Mouse (Mus musculus) heart, embryonic 16.5 days (tissue): ENCODE data around the gene Slc9c1. TPM values are rescaled to one million over a fixed set of nuclear protein-coding genes. Genes with fewer than 3 reads are reported as not detected.

ENCODE experiments used
- ATAC-seq: fragments of 200-750 bp; cut with Nextera tagmentation; replicated peaks from 2 replicates; pipeline ENCODE4 v1.8.0; 2017; ENCODE audit warnings: moderate number of reproducible peaks; ENCODE audit not compliant: insufficient read depth, low FRiP score; ENCODE audit errors: extremely low read depth
- H3K27ac ChIP-seq: fragments of 300-500 bp; sonication (generic); 2 replicates; pipeline ENCODE4 v1.5.1; 2014; ENCODE audit warnings: mild to moderate bottlenecking, low read length, control low read depth, moderate library complexity
- H3K27me3 ChIP-seq: fragments of 300-500 bp; sonication (generic); 2 replicates; pipeline ENCODE4 v1.6.1; 2014; ENCODE audit warnings: low read length, mixed read lengths; ENCODE audit not compliant: control insufficient read depth, insufficient read depth
- H3K36me3 ChIP-seq: fragments of 300-500 bp; sonication (generic); 2 replicates; pipeline ENCODE4 v1.6.1; 2014; ENCODE audit not compliant: control insufficient read depth, insufficient read depth
- H3K4me1 ChIP-seq: fragments of 300-500 bp; sonication (generic); 2 replicates; pipeline ENCODE4 v1.6.1; 2014; ENCODE audit warnings: low read length, mixed read lengths; ENCODE audit not compliant: control insufficient read depth, insufficient read depth
- H3K4me2 ChIP-seq: fragments of 300-500 bp; sonication (generic); 2 replicates; pipeline ENCODE4 v1.6.1; 2014; ENCODE audit warnings: low read depth, mild to moderate bottlenecking, control low read depth, low read length
- H3K4me3 ChIP-seq: fragments of 300-500 bp; sonication (generic); 2 replicates; pipeline ENCODE4 v1.5.1; 2014; ENCODE audit warnings: mild to moderate bottlenecking, control low read depth, low read length
- H3K9ac ChIP-seq: fragments of 300-500 bp; sonication (generic); 2 replicates; pipeline ENCODE4 v1.6.1; 2014; ENCODE audit warnings: low read length, control low read depth
- H3K9me3 ChIP-seq: fragments of 300-500 bp; sonication (generic); replicated peaks from 2 replicates; pipeline ENCODE4 v1.6.1; 2016; ENCODE audit warnings: low read length; ENCODE audit not compliant: control insufficient read depth
- WGBS: fragments of 180-500 bp; shearing (Covaris S2); extraction: QIAGEN DNeasy Blood & Tissue Kit; methylation state at CpG from one replicate; pipeline ENCODE4 v1.1.7; 2014; 5-methylcytosine and 5-hydroxymethylcytosine counted together
- polyA plus RNA-seq: library from polyadenylated mRNA; unstranded; fragments of >200 nt; fragmentation: Nextera tagmentation; extraction: Ambion mirVana; gene quantifications from 2 replicates; pipeline ENCODE4 v1.2.1, GENCODE M21; 2015

Slc9c1 gene
- polyA plus RNA-seq, 1 experiment from 2014 or later = not detected

- no peak overlapping the region for H3K4me3 ChIP-seq
- no peak overlapping the region for H3K9ac ChIP-seq
- no peak for ATAC-seq
- no peaks in the 10 kb centered on the region for H3K4me1 ChIP-seq
- H3K36me3 ChIP-seq = no peaks in the 10 kb centered on the region
- 93% methylated on average over 1 of the region's 1 CpGs for WGBS
- no peaks in the 10 kb centered on the region for H3K9me3 ChIP-seq
- no peak overlapping the region for H3K27ac ChIP-seq
- H3K27me3 ChIP-seq = no peaks in the 10 kb centered on the region
- no peak overlapping the region for H3K4me2 ChIP-seq
Measured at GRCm38 (mm10) chr16:45615944-45616343, 80.8 kb downstream of the Slc9c1 start.

DNA sequence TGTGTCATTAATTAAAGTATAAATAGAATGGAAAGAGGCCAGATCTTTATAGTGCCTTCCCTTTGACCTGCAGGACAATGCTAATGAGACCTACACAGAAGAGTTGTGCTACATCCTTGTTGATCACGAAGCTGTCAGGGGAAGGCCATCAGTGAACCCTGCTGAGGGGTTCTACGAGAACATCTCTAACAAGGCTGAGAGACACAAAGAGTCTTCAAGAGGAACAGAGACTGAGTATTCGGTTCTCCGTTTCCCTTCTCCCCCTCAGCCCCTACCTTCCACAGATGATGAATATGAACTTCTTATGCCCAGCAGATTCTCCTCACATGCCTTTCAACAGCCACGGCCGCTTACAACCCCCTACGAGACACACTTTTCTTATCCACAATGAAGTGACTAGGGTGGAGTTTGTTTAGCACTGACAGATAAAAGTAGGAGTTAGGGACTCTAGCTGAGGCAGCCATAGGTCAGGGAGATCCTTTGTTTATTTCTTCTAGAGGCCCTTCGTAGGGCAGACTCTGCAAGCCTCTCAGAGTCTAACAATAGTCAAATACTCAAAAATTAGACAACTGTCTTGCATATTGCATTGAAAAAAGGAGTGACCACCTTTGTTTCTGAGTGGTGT lies 84.8 kb downstream of the Slc9c1 start:
- WGBS = 49% methylated on average over 8 of the region's 8 CpGs

DNA sequence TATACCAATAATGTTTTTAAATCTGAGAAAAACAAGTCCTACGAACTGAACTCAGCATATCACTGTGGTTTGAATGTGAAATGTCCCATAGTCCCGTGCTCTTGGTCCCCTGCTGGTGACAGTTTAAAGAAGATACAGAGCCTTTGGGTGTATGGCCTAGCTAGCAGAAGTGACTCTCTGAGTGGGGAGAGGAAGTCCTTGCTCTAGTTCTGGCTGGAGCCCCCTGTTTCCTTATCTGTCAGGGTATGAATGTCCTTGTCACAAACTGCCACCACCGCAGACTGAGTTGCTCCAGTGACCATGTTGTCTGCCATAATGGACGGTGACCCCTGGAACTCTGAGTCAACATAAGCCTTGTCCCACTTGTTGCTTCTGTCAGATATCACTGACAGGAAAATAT lies 88.1 kb downstream of the Slc9c1 start:
- Histone ChIP-seq H3K4me2 (no peak overlapping the region), H3K9ac (no peak overlapping the region), H3K4me1 (no peaks in the 10 kb centered on the region), H3K27me3 (no peaks in the 10 kb centered on the region), H3K27ac (no peak overlapping the region), H3K36me3 (no peaks in the 10 kb centered on the region), H3K9me3 (no peaks in the 10 kb centered on the region), H3K4me3 (no peak overlapping the region)
- WGBS = 71% methylated on average over 4 of the region's 4 CpGs
- ATAC-seq = no peak

More for the DNA sequence above, 84.8 kb downstream of the Slc9c1 start:
- Histone ChIP-seq H3K4me1 (no peaks in the 10 kb centered on the region), H3K9ac (no peak overlapping the region), H3K27ac (no peak overlapping the region), H3K9me3 (no peaks in the 10 kb centered on the region), H3K36me3 (no peaks in the 10 kb centered on the region), H3K27me3 (no peaks in the 10 kb centered on the region), H3K4me3 (no peak overlapping the region), H3K4me2 (no peak overlapping the region)
- no peak for ATAC-seq

GRCm38 (mm10) chr16:45624791-45625190 lies 89.7 kb downstream of the Slc9c1 start:
- Histone ChIP-seq H3K27ac (no peak overlapping the region), H3K4me1 (no peaks in the 10 kb centered on the region), H3K4me3 (no peak overlapping the region), H3K36me3 (no peaks in the 10 kb centered on the region), H3K4me2 (no peak overlapping the region), H3K9me3 (no peaks in the 10 kb centered on the region), H3K9ac (no peak overlapping the region), H3K27me3 (no peaks in the 10 kb centered on the region)
- ATAC-seq = no peak
- WGBS = 63% methylated on average over 2 of the region's 2 CpGs

GRCm38 (mm10) chr16:45625342-45625741 lies 90.2 kb downstream of the Slc9c1 start:
- no peak overlapping the region for H3K27ac ChIP-seq
- no peaks in the 10 kb centered on the region for H3K4me1 ChIP-seq
- no peaks in the 10 kb centered on the region for H3K36me3 ChIP-seq
- no peak overlapping the region for H3K4me3 ChIP-seq
- no peak overlapping the region for H3K4me2 ChIP-seq
- no peak overlapping the region for H3K9ac ChIP-seq
- no peak for ATAC-seq
- no peaks in the 10 kb centered on the region for H3K27me3 ChIP-seq
- no peaks in the 10 kb centered on the region for H3K9me3 ChIP-seq
- 69% methylated on average over 2 of the region's 2 CpGs for WGBS

GRCm38 (mm10) chr16:45629497-45630105 lies 94.5 kb downstream of the Slc9c1 start:
- no peak overlapping the region for H3K4me2 ChIP-seq
- no peaks in the 10 kb centered on the region for H3K27me3 ChIP-seq
- no peak for ATAC-seq
- WGBS = 59% methylated on average over 8 of the region's 8 CpGs
- H3K27ac ChIP-seq = no peak overlapping the region
- no peaks in the 10 kb centered on the region for H3K9me3 ChIP-seq
- H3K9ac ChIP-seq = no peak overlapping the region
- H3K4me3 ChIP-seq = no peak overlapping the region
- H3K36me3 ChIP-seq = no peaks in the 10 kb centered on the region
- H3K4me1 ChIP-seq = no peaks in the 10 kb centered on the region

DNA sequence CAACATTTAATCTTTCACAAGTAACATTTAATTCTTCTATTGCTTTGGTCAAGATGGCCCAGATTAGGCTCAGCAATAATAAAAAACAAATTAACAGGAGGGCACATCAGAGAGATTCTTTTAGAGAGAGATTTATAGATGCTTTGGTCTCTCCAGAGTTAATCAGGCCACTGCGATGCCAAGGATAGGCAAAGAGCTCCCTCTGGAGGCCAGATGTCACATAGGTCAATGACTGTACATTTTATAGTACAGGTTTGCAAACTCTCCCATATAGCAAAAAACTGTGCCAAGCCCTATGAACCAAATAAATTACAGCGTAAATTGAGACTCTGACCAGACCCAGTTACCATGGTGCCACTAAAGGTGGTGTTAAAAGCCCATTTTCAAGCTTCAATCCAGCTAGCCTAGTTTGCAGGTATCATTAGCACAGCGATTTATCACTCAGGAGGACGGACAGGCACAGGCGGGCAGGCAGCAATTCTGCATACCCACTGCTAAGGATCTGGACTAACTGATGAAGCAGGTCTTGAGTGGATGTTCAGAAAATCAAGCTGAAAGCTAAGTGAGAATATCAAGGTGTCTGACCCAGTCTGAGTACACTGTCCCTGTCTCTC lies 95.3 kb downstream of the Slc9c1 start:
- Histone ChIP-seq H3K4me1 (no peaks in the 10 kb centered on the region), H3K27me3 (no peaks in the 10 kb centered on the region), H3K9me3 (no peaks in the 10 kb centered on the region), H3K36me3 (no peaks in the 10 kb centered on the region), H3K4me2 (no peak overlapping the region), H3K27ac (no peak overlapping the region), H3K4me3 (no peak overlapping the region), H3K9ac (no peak overlapping the region)
- 52% methylated on average over 5 of the region's 5 CpGs for WGBS
- ATAC-seq = no peak

- WGBS = 76% methylated on average over 4 of the region's 4 CpGs
- H3K4me3 ChIP-seq = no peak overlapping the region
- no peaks in the 10 kb centered on the region for H3K27me3 ChIP-seq
- H3K27ac ChIP-seq = no peak overlapping the region
- H3K36me3 ChIP-seq = no peaks in the 10 kb centered on the region
- H3K4me1 ChIP-seq = no peaks in the 10 kb centered on the region
- H3K4me2 ChIP-seq = no peak overlapping the region
- ATAC-seq = no peak
- H3K9ac ChIP-seq = no peak overlapping the region
- no peaks in the 10 kb centered on the region for H3K9me3 ChIP-seq
Measured at GRCm38 (mm10) chr16:45632420-45632819, 97.3 kb downstream of the Slc9c1 start.

GRCm38 (mm10) chr16:45635826-45636225 lies 100.7 kb downstream of the Slc9c1 start:
- H3K4me1 ChIP-seq = no peaks in the 10 kb centered on the region
- H3K9ac ChIP-seq = no peak overlapping the region
- H3K4me3 ChIP-seq = no peak overlapping the region
- no peaks in the 10 kb centered on the region for H3K27me3 ChIP-seq
- WGBS = 61% methylated on average over 2 of the region's 2 CpGs
- H3K9me3 ChIP-seq = no peaks in the 10 kb centered on the region
- H3K4me2 ChIP-seq = no peak overlapping the region
- H3K36me3 ChIP-seq = no peaks in the 10 kb centered on the region
- H3K27ac ChIP-seq = no peak overlapping the region
- ATAC-seq = no peak
